Mouse (Mus musculus): Measurements from ENCODE around the gene Lax1.
"Not testable (repeated sequence)": the region's sequence is repeated elsewhere in the genome, so short reads cannot be mapped to it uniquely, and the experiment has no call there.

Lax1 gene

DNA sequence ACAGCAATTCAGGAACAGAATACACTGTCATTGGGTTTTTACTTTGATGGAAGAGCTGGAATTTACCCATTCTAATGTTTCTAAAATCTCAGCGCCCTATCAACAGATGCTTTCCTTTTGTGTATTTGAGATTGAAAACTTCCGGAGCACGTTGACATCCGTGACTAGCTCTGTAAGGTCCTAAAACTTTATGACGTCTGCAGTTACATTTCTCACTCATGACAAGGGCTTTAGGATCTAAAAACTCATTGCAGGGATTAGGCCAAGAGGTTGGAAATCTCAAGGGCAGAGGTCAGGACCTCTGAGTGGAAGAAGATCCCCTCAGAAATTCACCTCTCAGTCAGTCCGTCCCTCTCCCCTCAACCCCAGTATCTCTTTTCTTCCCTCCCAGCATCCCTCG, 1.6 kb downstream of the Lax1 start:
- DNase-seq (ENCODE audit: low spot score): no peak

- DNase-seq (ENCODE audit: low spot score): no peak
Observed at GRCm38 (mm10) chr1:133685749-133686519, 4.0 kb downstream of the Lax1 start.

GRCm38 (mm10) chr1:133671801-133672200, 18.1 kb downstream of the Lax1 start:
- no peak for DNase-seq (ENCODE audit: low spot score)

DNA sequence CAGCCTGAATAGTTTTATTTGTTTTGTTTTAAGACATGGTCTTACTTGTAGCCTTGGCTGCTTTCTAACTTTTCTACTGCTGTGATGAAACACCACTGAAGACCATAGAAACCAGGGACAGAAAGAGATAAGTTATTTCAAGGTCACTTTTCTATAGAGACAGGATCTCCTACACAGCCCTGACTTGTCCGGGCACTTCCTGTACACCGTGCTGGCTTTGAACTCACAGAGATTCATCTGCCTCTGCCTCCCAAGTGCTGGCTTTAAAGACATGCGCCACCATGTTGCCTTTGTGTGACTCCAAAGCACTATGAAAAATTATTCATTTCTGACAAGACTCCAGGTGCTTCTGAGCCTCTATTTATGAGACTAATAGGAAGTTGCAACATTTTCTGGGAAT, 18.6 kb downstream of the Lax1 start:
- no peak for DNase-seq (ENCODE audit: low spot score)

- no peak for DNase-seq (ENCODE audit: low spot score)
Observed at GRCm38 (mm10) chr1:133670776-133671175, 19.1 kb downstream of the Lax1 start.

DNA sequence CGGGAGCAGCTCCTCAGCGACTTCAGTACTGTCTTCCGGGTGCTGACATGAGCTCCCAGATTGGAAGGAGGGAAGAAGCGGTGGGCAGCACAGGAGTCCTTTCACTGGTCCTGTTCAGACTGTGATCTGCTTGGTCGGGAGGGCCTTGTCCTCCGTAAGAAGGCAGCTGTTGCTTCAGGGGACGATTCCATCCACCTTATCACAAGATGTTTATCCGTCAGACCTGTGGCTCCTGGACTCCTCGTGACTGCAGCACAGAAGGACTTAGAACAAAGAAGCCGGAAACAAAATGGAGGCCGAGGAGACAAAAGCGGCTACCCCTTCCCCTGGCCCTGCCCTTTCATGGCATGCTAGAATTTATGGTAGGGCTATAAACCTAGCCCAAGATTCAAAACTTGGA, 19.7 kb downstream of the Lax1 start:
- DNase-seq (ENCODE audit: low spot score): no peak

DNA sequence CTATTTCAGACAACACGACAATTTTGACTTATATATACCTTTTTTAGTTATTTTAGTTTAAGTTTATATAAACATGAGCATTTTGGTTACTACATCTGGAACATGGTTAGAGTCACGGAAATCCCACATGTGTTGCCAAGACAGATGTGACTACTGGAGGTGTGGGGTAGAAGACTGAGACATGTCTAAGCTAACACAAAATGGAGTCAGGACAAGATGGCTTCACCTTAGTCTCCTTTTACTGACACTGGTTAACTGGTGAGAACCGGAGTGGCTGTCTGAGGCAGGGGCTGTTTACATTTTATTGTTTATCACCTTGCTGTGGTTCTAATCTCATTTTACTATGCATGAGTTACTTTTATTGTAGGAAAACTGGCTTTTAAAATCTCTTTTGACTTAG, 21.3 kb downstream of the Lax1 start:
- no peak for DNase-seq (ENCODE audit: low spot score)

DNA sequence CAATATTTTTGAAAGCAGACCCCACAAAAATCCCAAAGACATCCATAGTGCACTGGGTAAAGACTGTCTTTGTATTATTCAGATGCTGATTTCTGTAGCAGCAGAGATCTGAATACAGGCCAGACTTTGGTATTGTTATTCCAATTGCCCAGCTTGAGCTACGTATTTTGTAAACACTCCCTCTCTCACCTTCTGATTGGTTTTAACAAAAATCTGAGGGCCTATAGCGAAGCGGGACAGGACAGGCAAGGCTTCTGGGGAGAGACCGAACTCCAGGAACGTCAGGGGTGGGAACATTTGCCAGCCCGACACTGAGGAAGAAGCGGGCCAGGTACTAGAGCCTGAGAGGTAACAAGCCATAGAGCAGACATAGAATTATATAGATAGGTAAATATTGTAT, 22.2 kb downstream of the Lax1 start:
- no peak for DNase-seq (ENCODE audit: low spot score)

- DNase-seq (ENCODE audit: low spot score): not testable (repeated sequence)
Observed at GRCm38 (mm10) chr1:133665713-133666112, 24.2 kb downstream of the Lax1 start.

DNA sequence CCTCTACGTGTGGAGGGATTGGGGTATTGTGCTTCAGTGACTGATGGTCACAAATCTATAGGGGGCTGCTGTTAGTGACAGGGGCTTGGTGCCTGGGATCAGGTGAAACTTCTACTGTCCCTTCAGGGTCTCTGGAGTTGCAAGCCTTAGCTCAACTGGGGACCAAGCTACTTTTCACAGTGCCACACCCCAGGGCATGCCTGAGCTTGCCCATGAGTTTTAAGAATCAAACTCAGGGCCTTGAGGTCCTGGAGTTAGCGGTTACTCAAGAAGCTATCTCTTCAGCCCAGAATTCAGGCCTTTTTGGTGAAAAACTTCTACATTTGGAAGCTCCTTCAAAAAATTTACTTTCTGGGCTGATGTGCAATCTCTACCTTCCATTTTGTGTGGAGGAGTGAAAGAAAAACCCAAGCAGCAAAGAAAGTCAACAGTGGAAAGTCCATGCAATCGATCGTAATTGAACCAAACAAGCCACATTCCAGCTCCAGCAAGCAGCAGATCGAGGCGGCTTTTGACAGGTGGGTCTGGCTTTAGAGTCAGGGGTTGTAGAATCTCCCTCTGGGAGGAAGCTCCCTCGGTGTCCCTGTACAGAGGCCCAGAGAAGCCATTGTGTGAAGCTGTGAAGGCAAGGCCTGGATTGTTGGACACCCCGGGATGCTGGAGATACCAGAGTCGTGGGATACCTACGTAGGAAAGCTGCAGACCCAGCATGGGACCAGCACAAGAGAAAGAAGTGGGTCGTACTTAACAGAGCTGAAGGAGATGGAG, 25.5 kb downstream of the Lax1 start:
- no peak for DNase-seq (ENCODE audit: low spot score)

DNA sequence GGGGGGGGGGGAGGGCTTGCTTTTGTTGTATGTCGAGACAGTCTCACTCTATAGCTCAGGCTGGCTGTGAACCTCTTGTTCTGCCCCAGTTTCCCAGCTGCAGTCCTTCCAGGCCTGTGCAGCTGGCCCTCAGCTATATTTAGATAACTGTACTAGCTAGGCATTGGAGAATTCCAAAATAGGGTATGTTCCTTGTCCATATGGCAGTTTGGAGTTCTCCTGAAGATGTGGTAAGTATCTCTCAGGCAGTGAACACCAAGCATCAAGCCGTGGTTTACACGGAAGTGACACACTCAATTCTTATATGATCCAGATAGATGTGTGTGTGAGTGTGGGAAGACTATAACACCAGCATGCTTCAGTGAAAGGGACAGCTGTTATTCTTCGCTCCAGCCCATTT, 26.5 kb downstream of the Lax1 start:
- DNase-seq (ENCODE audit: low spot score): no peak

DNA sequence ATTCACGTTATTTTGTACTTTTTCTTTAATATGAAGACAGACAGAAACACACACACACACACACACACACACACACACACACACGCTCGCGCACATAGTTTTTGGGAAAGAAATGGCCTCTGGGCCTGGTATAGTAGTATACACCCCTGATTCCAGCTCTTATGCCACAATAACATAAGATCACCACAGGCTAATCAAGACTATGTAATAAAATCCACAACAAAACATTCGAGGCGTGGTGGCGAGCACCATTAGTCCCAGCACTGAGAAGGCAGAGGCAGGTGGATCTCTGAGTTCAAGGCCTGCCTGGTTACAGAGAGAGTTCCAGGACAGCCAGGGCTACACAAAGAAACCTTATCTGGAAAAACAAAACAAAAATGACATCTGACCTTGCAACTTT, 27.0 kb downstream of the Lax1 start:
- DNase-seq (ENCODE audit: low spot score): no peak

- peak; percentile 98 for DNase-seq (ENCODE audit: low spot score)
Observed at GRCm38 (mm10) chr1:133661203-133661933, 28.5 kb downstream of the Lax1 start, which contains the start of gene Gm38394. Gene Gm38394 (minus strand): TSS chr1:133661318.

- peak; percentile 71 for DNase-seq (ENCODE audit: low spot score)
Observed at GRCm38 (mm10) chr1:133660466-133661202, 29.3 kb downstream of the Lax1 start, which contains the start of gene Zbed6. Gene Zbed6 (minus strand): TSS chr1:133660885.

DNA sequence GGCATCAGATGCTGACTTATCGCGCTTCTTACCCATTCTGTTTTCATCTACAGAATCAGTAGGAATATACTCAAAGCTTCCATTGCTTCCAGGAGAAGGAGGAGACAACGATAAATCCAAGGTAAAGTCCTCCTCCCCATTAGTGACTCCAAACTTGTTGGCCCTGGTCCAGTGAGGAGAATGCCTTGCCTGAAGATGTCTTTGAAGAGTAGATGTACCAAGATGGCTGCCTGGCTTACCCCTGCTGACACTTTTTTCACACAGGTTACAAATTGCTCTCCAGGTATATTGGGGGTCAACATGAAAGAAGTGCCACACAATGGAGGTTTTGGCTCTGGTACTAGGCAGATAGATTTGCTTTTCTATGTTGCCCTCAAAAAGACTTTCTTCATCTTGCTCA, 31.0 kb downstream of the Lax1 start:
- no peak for DNase-seq (ENCODE audit: low spot score)

DNA sequence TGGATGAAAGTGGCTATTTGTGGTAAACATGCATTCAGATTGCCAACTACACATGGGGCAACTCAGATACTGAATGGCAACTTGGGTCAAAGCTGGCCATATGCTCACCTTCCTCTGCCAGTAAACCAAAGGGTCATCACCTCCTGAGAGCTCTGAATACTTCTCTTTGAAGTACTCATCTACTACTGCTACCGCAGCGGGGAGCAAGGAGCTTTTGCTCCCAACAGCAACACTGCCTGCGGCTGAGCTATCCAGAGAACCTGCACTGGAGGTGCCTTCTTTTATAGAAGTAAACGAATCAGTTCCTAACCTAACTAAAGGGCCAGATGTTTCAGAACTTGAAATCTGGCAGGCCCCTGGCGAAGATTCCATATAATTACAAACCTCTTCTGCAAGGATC, 33.1 kb downstream of the Lax1 start:
- DNase-seq (ENCODE audit: low spot score): no peak

DNA sequence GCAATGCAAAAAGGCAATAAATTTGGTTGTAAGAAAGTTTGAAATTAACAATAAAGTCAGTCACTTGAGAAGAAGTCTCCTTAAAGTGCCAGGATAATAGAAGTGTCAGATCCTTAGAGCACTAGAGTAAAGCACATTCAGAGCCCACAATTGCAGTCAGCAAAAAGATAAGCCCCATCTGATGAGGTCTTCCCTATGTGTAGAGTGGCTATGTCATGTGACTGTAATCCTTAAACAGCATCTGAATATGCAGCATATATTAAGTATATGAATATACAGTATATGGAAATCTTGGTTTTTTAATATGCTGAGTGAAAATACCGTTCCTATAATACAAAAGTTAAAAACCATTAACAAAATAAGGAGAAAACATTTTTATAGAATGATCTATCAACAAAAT, 36.9 kb downstream of the Lax1 start:
- no peak for DNase-seq (ENCODE audit: low spot score)

DNA sequence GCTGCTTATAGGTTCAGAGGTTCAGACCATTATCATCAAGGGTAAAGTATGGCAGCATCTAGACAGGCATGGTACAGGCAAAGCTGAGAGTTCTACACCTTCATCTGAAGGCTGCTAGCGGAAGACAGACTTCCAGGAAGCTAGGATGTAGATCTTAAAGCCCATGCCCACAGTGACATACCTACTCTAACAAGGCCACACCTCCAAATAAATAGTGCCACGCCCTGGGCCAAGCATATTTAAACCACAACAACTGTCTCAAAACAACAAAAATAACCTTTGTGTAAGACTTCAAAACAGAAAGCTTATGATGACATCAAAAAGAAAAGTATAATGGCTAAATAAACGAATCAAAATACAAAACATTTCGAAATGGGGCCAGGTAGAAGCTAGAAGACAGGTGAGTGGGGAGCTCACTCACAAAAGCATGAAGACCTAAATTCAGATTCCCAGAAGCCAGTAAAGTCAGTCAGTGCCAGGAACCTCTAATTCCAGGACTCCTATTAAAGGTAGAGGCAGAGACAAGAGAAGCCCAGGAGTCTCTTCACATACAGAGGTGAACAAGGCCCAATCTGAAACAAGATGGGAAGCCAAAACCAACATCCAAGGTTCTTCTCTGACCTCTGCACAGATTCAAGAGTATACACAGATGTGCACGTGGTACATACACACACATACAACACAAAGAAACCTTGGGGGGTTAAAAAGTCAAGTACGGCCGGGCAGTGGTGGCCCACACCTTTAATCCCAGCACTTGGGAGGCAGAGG, 39.4 kb downstream of the Lax1 start:
- DNase-seq (ENCODE audit: low spot score): no peak

- DNase-seq (ENCODE audit: low spot score): no peak
Observed at GRCm38 (mm10) chr1:133645652-133646051, 44.3 kb downstream of the Lax1 start.

- DNase-seq (ENCODE audit: low spot score): no peak
Observed at GRCm38 (mm10) chr1:133641163-133641562, 48.7 kb downstream of the Lax1 start.

DNA sequence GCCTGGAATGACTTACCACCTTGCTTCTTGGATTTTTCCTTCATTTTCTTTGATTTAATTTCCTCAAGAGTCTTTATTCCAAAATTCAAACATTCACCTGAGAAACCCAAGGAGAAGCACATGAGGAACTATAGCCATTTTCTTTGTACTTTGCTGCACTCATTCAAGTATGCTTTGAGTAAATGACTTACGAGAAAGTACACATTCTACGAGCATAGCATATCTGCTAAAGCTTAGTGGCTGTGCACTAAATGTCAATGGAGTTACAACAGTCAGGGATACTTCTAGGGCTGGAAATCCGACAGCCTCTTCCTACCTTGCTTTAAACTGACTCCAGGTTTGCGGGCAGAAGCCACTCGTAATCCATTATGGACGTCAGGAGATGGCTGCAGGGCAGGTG, 51.4 kb downstream of the Lax1 start:
- no peak for DNase-seq (ENCODE audit: low spot score)

Measured in retina, embryonic 14.5 days (tissue).